Mouse (Mus musculus): ENCODE results near the gene Snrpg. TPM values are rescaled to one million over a fixed set of nuclear protein-coding genes. Genes with fewer than 3 reads are reported as not detected.

Gene Snrpg
- total and polyA plus RNA-seq, 2 experiments from 2014 or later, result 101 to 308 TPM

- Histone ChIP-seq H3K9me3 (ENCODE audit: low read length) (no peaks in the 10 kb centered on the region), H3K4me1 (ENCODE audit: insufficient read depth) (peaks cover 13% of the 10 kb centered on the region), H3K4me2 (ENCODE audit: low read depth) (peak within 1 kb of the TSS; percentile 71), H3K27me3 (ENCODE audit: insufficient read depth, low read length) (no peaks in the 10 kb centered on the region), H3K9ac (peak within 1 kb of the TSS; percentile 97), H3K27ac (ENCODE audit: low read depth, low read length) (peak within 1 kb of the TSS; percentile 95), H3K36me3 (ENCODE audit: insufficient read depth) (peaks cover 12% of the 10 kb centered on the region), H3K4me3 (ENCODE audit: low read depth, low read length) (peak within 1 kb of the TSS; percentile 85)
- TF ChIP-seq CTCF (IDR thresholded peaks at IDR 0.05; ENCODE audit: low read depth), result no peak
- ATAC-seq, result peak; percentile 94
- peak; percentile 92 for DNase-seq
- 4% methylated on average over 51 of the region's 51 CpGs for WGBS
These were observed 25.6 kb downstream of the Snrpg start, which contains the start of gene Pcyox1 for GRCm38 (mm10) chr6:86396581-86397256. Gene Pcyox1, minus strand, starts transcription at chr6:86397154.

- peaks cover 5% of the 10 kb centered on the region; the same call in 1 of the 2 replicates for H3K36me3 ChIP-seq (ENCODE audit: insufficient read depth)
- peak overlapping the region; percentile 97 for H3K9ac ChIP-seq
- no peak for TF ChIP-seq CTCF (IDR thresholded peaks at IDR 0.05; ENCODE audit: low read depth)
- DNase-seq, result no peak
- peak overlapping the region; percentile 71 for H3K4me2 ChIP-seq (ENCODE audit: low read depth)
- WGBS, result 3% methylated on average over 14 of the region's 14 CpGs
- H3K4me3 ChIP-seq (ENCODE audit: low read depth, low read length), result peak overlapping the region; percentile 85
- ATAC-seq, result peak; percentile 60
- H3K9me3 ChIP-seq (ENCODE audit: low read length), result no peaks in the 10 kb centered on the region
- no peaks in the 10 kb centered on the region for H3K27me3 ChIP-seq (ENCODE audit: insufficient read depth, low read length)
- peaks cover 13% of the 10 kb centered on the region for H3K4me1 ChIP-seq (ENCODE audit: insufficient read depth)
- H3K27ac ChIP-seq (ENCODE audit: low read depth, low read length), result peak overlapping the region; percentile 95
These were observed 26.3 kb downstream of the Snrpg start for GRCm38 (mm10) chr6:86397257-86397980.

- no peak overlapping the region for H3K4me3 ChIP-seq (ENCODE audit: low read depth, low read length)
- H3K9me3 ChIP-seq (ENCODE audit: low read length), result no peaks in the 10 kb centered on the region
- H3K4me2 ChIP-seq (ENCODE audit: low read depth), result no peak overlapping the region
- DNase-seq (no peak), ATAC-seq (no peak)
- TF ChIP-seq CTCF (IDR thresholded peaks at IDR 0.05; ENCODE audit: low read depth), result no peak
- H3K27me3 ChIP-seq (ENCODE audit: insufficient read depth, low read length), result no peaks in the 10 kb centered on the region
- H3K4me1 ChIP-seq (ENCODE audit: insufficient read depth), result peaks cover 13% of the 10 kb centered on the region
- no peak overlapping the region for H3K9ac ChIP-seq
- no peaks in the 10 kb centered on the region for H3K36me3 ChIP-seq (ENCODE audit: insufficient read depth)
- WGBS, result 75% methylated on average over 2 of the region's 2 CpGs
- H3K27ac ChIP-seq (ENCODE audit: low read depth, low read length), result no peak overlapping the region
These were observed 27.9 kb downstream of the Snrpg start for GRCm38 (mm10) chr6:86398986-86399385.

DNA sequence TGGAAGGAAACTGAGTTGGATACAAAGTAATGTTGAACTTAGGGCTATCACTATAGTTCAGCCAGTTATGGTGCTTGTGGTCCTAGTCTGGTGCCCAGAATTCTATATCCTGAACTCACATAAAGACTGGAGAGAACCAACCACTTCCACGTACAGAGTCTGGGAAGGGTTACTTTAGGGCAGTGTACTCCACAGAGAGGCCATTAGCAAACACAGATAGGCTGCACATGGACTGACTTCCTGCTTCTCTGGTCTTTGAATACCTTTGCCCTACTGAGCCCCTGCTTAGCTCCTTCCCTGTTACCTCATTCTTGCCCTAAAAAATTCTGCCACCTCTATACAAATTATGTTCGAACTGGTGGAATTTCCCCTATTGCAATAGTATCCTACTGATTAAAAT, 28.9 kb downstream of the Snrpg start:
- 91% methylated on average over 2 of the region's 2 CpGs for WGBS
- Histone ChIP-seq H3K27me3 (ENCODE audit: insufficient read depth, low read length) (no peaks in the 10 kb centered on the region), H3K27ac (ENCODE audit: low read depth, low read length) (no peak overlapping the region), H3K4me1 (ENCODE audit: insufficient read depth) (peaks cover 10% of the 10 kb centered on the region), H3K36me3 (ENCODE audit: insufficient read depth) (no peaks in the 10 kb centered on the region), H3K9ac (no peak overlapping the region), H3K9me3 (ENCODE audit: low read length) (no peaks in the 10 kb centered on the region), H3K4me3 (ENCODE audit: low read depth, low read length) (no peak overlapping the region), H3K4me2 (ENCODE audit: low read depth) (no peak overlapping the region)
- DNase-seq (no peak), ATAC-seq (no peak)
- TF ChIP-seq CTCF (IDR thresholded peaks at IDR 0.05; ENCODE audit: low read depth), result no peak

GRCm38 (mm10) chr6:86400972-86401371, 29.9 kb downstream of the Snrpg start:
- no peaks in the 10 kb centered on the region for H3K9me3 ChIP-seq (ENCODE audit: low read length)
- H3K4me2 ChIP-seq (ENCODE audit: low read depth), result peak overlapping the region; percentile 24; the same call in 1 of the 2 replicates
- TF ChIP-seq CTCF (IDR thresholded peaks at IDR 0.05; ENCODE audit: low read depth), result peak; percentile 64
- DNase-seq, result peak; percentile 67
- 4% methylated on average over 9 of the region's 9 CpGs for WGBS
- no peaks in the 10 kb centered on the region for H3K27me3 ChIP-seq (ENCODE audit: insufficient read depth, low read length)
- no peak for ATAC-seq
- peak overlapping the region; percentile 28; the same call in 1 of the 2 replicates for H3K9ac ChIP-seq
- peaks cover 6% of the 10 kb centered on the region; the same call in 1 of the 2 replicates for H3K4me1 ChIP-seq (ENCODE audit: insufficient read depth)
- H3K4me3 ChIP-seq (ENCODE audit: low read depth, low read length), result peak overlapping the region; percentile 3; the same call in 1 of the 2 replicates
- no peak overlapping the region for H3K27ac ChIP-seq (ENCODE audit: low read depth, low read length)
- no peaks in the 10 kb centered on the region for H3K36me3 ChIP-seq (ENCODE audit: insufficient read depth)

DNA sequence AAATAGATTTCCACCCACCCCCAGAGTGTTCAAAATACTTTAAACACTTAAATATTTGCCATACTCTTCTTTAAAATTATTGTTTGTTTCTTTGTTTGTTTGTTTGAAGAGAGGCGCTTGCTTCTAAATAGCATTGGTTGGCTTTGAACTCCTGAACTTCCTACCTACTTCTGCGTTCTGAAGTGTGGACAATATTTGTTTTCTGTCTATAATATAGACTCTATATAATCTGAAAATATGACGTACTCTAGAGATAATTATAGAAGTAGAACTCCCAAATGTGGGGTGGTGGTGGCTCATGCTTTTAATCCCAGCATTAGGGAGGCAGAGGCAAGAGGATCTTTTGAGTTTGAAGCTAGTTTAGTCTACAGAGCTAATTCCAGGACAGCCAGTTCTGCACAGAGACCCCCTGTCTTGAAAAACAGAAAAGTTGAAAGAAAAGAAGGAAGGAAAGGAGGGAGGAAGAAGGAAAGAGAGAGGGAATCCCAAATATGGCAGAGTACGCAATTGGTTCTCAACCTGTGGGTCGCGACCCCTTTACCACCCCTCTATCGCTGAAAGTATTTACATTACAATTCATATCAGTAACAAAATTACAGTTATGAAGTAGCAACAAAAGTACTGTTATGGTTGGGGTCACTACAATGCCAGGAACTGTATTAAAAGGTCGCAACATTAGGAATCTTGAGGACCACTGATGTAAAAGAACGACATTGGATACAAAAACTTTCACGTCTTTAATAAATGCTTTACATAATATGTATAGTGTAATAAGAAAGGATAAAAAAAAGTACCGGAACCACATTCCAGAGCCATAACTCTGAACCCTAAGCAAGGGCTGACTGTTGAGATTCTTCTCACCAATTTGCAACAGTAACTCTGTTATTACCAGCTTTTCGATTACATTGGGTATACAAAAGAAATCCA, 31.8 kb downstream of the Snrpg start:
- no peak for TF ChIP-seq CTCF (IDR thresholded peaks at IDR 0.05; ENCODE audit: low read depth)
- DNase-seq, result no peak
- WGBS, result 37% methylated on average over 12 of the region's 12 CpGs

More for the DNA sequence above, 31.8 kb downstream of the Snrpg start:
- H3K4me2 ChIP-seq (ENCODE audit: low read depth), result peak overlapping the region; percentile 42
- ATAC-seq, result no peak
- H3K27ac ChIP-seq (ENCODE audit: low read depth, low read length), result peak overlapping the region; percentile 31; the same call in 1 of the 2 replicates
- H3K9me3 ChIP-seq (ENCODE audit: low read length), result no peaks in the 10 kb centered on the region
- no peaks in the 10 kb centered on the region for H3K36me3 ChIP-seq (ENCODE audit: insufficient read depth)
- H3K27me3 ChIP-seq (ENCODE audit: insufficient read depth, low read length), result no peaks in the 10 kb centered on the region
- H3K4me3 ChIP-seq (ENCODE audit: low read depth, low read length), result peak overlapping the region; percentile 96
- H3K9ac ChIP-seq, result peak overlapping the region; percentile 100
- peaks cover 12% of the 10 kb centered on the region for H3K4me1 ChIP-seq (ENCODE audit: insufficient read depth)
